Mouse (Mus musculus) limb, embryonic 11.5 days (tissue): ENCODE results near the gene Prkcb. TPM values are rescaled to one million over a fixed set of nuclear protein-coding genes. Genes with fewer than 3 reads are reported as not detected.

ENCODE experiments used
- ATAC-seq: fragments of 200-750 bp; cut with Nextera tagmentation; 2 replicates; pipeline ENCODE4 v1.8.0; 2017; ENCODE audit warnings: low read depth; ENCODE audit not compliant: insufficient number of reproducible peaks, low FRiP score, low TSS enrichment
- DNase-seq: peaks from one replicate; pipeline ENCODE4 v3.0.0-alpha.2; 2015; ENCODE audit warnings: low spot score
- H3K27ac ChIP-seq: fragments of 300-500 bp; sonication (generic); replicated peaks from 2 replicates; pipeline ENCODE4 v1.5.1; 2014; ENCODE audit warnings: low read depth, mild to moderate bottlenecking, low read length
- H3K27me3 ChIP-seq: fragments of 300-500 bp; sonication (generic); 2 replicates; pipeline ENCODE4 v1.6.1; 2014; ENCODE audit warnings: mild to moderate bottlenecking, low read length, mixed read lengths; ENCODE audit not compliant: control insufficient read depth, insufficient read depth
- H3K36me3 ChIP-seq: fragments of 300-500 bp; sonication (generic); 2 replicates; pipeline ENCODE4 v1.6.1; 2014; ENCODE audit warnings: mild to moderate bottlenecking, low read length, moderate library complexity, mixed read lengths; ENCODE audit not compliant: control insufficient read depth, insufficient read depth
- H3K4me1 ChIP-seq: fragments of 300-500 bp; sonication (generic); 2 replicates; pipeline ENCODE4 v1.6.1; 2014; ENCODE audit warnings: low read length, mixed read lengths; ENCODE audit not compliant: control insufficient read depth, insufficient read depth
- H3K4me2 ChIP-seq: fragments of 300-500 bp; sonication (generic); 2 replicates; pipeline ENCODE4 v1.6.1; 2014; ENCODE audit warnings: low read depth, mild to moderate bottlenecking, moderate library complexity; ENCODE audit not compliant: severe bottlenecking
- H3K4me3 ChIP-seq: fragments of 300-500 bp; sonication (generic); 2 replicates; pipeline ENCODE4 v1.5.1; 2014; ENCODE audit warnings: low read depth, low read length
- H3K9ac ChIP-seq: fragments of 300-500 bp; sonication (generic); 2 replicates; pipeline ENCODE4 v1.6.1; 2014; ENCODE audit warnings: mild to moderate bottlenecking, low read length
- H3K9me3 ChIP-seq: fragments of 300-500 bp; sonication (generic); 2 replicates; pipeline ENCODE4 v1.6.1; 2016; ENCODE audit warnings: low read length; ENCODE audit not compliant: control insufficient read depth
- WGBS: fragments of 180-500 bp; shearing (Covaris S2); extraction: QIAGEN DNeasy Blood & Tissue Kit; methylation state at CpG from one replicate; pipeline ENCODE4 v1.1.7; 2014; 5-methylcytosine and 5-hydroxymethylcytosine counted together
- polyA plus RNA-seq: library from polyadenylated mRNA; unstranded; fragments of >200 nt; fragmentation: Nextera tagmentation; extraction: Ambion mirVana; gene quantifications from 2 replicates; pipeline ENCODE4 v1.2.1, GENCODE M21; 2014

Gene Prkcb
- polyA plus RNA-seq, 1 experiment from 2014 or later, result 4.4 TPM

DNA sequence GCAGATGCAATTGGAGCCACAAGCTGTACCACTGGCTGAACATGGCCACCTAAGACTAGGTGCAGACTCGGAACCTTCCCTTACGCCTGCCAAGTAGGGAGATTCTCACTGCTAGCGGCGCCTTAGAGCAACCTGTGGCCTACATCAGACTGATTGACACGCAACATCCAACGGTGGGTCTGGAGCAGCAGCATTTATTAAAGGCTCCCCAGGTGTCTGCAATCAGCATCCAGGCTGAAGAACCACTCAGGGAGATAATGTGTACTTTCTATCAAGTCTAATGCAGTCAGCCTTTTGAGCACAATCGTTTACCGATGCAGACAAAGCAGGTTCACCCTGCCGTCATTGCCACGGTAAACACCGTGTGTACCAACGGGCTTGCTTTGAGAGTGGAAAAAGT, 81.9 kb downstream of the Prkcb start:
- ATAC-seq, result no peak
- Histone ChIP-seq H3K9ac (no peak overlapping the region), H3K27ac (no peak overlapping the region), H3K27me3 (no peaks in the 10 kb centered on the region), H3K4me1 (no peaks in the 10 kb centered on the region), H3K9me3 (no peaks in the 10 kb centered on the region), H3K36me3 (no peaks in the 10 kb centered on the region), H3K4me3 (no peak overlapping the region), H3K4me2 (no peak overlapping the region)
- WGBS, result 90% methylated on average over 12 of the region's 12 CpGs
- DNase-seq, result no peak

DNA sequence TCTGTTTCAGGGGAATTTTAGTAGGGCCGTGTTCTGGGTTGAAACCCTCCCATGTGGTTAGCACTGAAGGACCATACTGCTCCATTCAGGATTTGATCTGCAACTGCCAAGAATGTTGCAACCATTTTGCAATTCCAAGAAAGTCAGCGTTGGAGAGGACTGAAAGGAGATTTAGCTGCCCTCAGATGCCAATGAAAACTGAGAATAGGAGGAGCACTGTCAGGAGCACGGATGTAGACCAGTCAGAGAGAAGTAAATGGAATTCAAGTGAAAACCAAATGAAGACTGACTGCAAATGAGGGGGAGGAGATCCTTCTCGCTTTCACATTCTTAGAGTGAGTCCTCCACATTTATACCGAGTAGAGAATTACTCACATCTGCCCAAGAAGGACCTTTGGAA, 83.4 kb downstream of the Prkcb start:
- no peak for ATAC-seq
- H3K27me3 ChIP-seq, result no peaks in the 10 kb centered on the region
- WGBS, result 78% methylated on average over 5 of the region's 5 CpGs
- no peaks in the 10 kb centered on the region for H3K36me3 ChIP-seq
- H3K27ac ChIP-seq, result no peak overlapping the region
- no peak overlapping the region for H3K4me3 ChIP-seq
- H3K4me2 ChIP-seq, result no peak overlapping the region
- no peak for DNase-seq
- no peaks in the 10 kb centered on the region for H3K9me3 ChIP-seq
- H3K4me1 ChIP-seq, result no peaks in the 10 kb centered on the region
- no peak overlapping the region for H3K9ac ChIP-seq

DNA sequence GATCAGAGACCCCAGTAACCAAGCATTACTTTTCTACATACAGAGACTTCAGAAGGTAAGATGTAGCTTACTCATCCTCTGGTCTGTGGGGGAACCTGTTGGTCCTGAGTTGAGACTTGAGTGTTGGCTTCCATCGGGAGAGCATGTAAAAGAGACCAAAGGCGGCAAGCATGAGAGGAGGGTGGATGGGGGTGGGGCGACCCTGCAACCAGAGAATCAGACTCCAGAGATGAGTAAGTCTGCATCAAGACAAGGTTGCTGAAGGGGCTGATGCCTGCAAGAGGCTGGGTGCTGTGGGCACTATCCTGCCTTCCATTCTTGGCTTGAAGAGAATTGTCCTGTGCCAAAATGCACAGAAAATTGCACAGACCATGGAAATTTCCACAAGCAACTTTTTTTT, 83.8 kb downstream of the Prkcb start:
- no peak overlapping the region for H3K27ac ChIP-seq
- no peak overlapping the region for H3K4me3 ChIP-seq
- H3K27me3 ChIP-seq, result no peaks in the 10 kb centered on the region
- H3K9ac ChIP-seq, result no peak overlapping the region
- no peaks in the 10 kb centered on the region for H3K4me1 ChIP-seq
- no peaks in the 10 kb centered on the region for H3K9me3 ChIP-seq
- ATAC-seq (no peak), DNase-seq (no peak)
- no peak overlapping the region for H3K4me2 ChIP-seq
- H3K36me3 ChIP-seq, result no peaks in the 10 kb centered on the region
- 83% methylated on average over 3 of the region's 3 CpGs for WGBS

DNA sequence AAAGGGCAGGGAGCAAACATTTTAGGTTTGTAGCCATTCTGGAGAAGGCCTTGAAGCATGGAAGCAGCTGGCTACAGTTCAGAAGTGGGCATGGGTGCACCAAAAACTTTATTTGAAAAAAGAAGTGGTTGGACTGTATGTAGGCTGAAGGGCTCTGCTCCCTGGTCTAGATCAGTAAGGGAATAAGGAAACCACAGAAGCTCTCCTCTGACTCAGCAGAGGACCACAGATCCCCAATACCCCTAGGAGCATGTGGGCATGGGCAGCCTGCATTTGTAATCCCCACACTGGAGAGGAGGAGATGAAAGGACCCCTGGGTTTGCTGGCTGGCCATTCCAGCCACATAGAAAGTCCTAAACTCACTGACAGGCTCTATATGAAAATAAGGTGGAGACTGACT, 88.3 kb downstream of the Prkcb start:
- Histone ChIP-seq H3K9ac (no peak overlapping the region), H3K36me3 (no peaks in the 10 kb centered on the region), H3K27me3 (no peaks in the 10 kb centered on the region), H3K4me1 (no peaks in the 10 kb centered on the region), H3K27ac (no peak overlapping the region), H3K4me3 (no peak overlapping the region), H3K9me3 (no peaks in the 10 kb centered on the region), H3K4me2 (no peak overlapping the region)
- DNase-seq, result no peak
- no peak for ATAC-seq

DNA sequence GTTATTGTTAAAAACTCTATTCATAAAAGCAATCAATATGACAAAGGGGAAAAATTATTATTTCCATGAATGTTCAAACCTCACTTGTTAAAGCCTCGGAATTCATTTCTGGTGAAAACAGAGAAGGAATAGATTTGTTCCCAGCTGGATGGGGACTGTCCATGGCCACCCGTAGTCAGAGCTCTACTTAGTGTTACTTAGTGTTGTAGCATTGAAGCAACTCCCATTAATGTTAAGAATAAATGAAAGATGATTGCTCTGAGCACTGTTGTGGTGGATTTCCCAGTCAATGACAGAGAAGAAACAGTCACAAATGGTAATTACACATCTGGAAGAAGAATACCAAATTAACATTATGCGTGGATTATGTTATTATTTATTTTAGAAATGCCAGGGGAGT, 89.4 kb downstream of the Prkcb start:
- Histone ChIP-seq H3K27me3 (no peaks in the 10 kb centered on the region), H3K4me1 (no peaks in the 10 kb centered on the region), H3K36me3 (no peaks in the 10 kb centered on the region), H3K9ac (no peak overlapping the region), H3K4me2 (no peak overlapping the region), H3K9me3 (no peaks in the 10 kb centered on the region), H3K27ac (no peak overlapping the region), H3K4me3 (no peak overlapping the region)
- no peak for DNase-seq
- WGBS, result 84% methylated on average over 3 of the region's 3 CpGs
- ATAC-seq, result no peak

DNA sequence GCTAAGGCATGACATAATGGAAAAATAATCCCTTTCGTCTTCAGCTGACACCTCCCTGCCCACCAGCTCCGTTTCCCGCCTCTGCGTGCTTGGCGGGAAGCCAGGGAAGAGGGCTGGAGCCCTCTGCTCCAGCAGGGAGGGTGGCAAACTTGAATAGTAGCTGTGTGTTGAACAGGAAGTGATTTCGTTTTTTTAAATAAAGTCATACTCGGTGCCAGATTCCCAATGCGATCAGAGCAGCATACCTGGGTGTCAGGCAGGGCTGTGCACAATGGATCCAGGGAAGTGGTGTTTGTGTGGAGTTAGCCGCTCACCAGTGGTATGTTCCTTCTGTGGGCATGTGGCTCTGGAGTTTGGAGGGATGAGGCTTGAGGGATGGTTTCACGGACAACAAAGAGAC, 89.9 kb downstream of the Prkcb start:
- Histone ChIP-seq H3K27me3 (no peaks in the 10 kb centered on the region), H3K9ac (no peak overlapping the region), H3K9me3 (no peaks in the 10 kb centered on the region), H3K36me3 (no peaks in the 10 kb centered on the region), H3K4me2 (no peak overlapping the region), H3K4me1 (no peaks in the 10 kb centered on the region), H3K4me3 (no peak overlapping the region), H3K27ac (no peak overlapping the region)
- 76% methylated on average over 10 of the region's 10 CpGs for WGBS
- DNase-seq, result no peak
- ATAC-seq, result no peak

DNA sequence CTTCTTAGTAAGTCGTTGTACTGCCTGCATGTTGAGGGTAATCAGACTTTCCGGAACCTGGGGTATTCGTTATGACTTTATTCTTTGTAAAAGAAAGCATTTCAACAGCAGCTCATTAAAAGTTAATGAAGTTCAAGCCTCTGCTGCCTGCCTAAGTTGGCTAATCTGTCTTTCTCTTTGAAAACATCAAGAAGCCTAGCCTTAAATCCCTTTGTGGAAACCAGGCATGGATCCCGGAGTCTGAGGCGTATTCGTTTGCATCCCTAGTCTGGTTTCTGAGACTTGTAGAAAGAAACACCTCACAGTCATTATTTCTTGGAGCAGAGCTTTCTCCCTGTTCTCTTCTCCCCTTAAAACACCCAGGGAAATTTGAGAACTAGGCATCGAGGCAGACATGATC, 90.7 kb downstream of the Prkcb start:
- no peak overlapping the region for H3K9ac ChIP-seq
- no peaks in the 10 kb centered on the region for H3K36me3 ChIP-seq
- no peak overlapping the region for H3K27ac ChIP-seq
- H3K4me3 ChIP-seq, result no peak overlapping the region
- no peaks in the 10 kb centered on the region for H3K27me3 ChIP-seq
- H3K9me3 ChIP-seq, result no peaks in the 10 kb centered on the region
- no peaks in the 10 kb centered on the region for H3K4me1 ChIP-seq
- ATAC-seq (no peak), DNase-seq (no peak)
- no peak overlapping the region for H3K4me2 ChIP-seq
- WGBS, result 25% methylated on average over 7 of the region's 7 CpGs

DNA sequence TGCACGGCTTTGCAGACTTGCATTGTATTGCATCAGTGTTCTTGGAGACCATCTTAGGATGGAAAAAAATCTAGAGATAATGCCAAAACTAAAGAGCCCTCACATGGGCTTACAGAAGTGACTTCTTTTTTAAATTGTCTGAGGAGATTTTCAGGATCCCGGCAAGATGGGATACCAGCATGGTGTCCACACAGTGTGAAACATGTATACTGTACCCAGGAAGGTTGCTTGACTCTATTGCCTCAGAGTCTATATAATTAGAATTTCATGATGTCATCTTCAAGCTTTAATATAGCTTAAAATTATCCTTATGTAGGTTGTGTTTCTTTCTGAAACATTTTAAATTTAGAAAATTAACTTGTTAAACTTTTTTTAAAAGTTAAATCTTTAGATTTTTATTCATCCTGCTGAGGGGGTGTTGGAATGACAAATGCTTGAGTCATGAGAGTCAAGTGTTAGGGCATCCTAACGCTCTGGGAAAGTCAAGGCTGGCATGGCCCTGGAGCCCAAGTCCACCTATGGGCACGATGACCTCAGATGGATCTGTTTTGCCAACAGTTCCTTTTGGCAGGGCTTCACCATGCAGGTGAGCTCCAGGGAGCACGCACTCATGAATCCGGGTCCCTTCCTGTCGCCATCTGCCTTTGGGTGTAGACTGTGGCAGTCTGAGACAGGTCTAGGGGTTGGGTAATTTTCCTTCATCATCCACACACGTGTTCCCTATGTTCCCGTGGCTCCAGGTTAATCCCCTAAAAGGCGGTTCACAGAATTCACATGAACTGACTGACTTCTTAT, 92.0 kb downstream of the Prkcb start:
- no peak overlapping the region for H3K27ac ChIP-seq
- H3K4me2 ChIP-seq, result no peak overlapping the region
- H3K4me1 ChIP-seq, result no peaks in the 10 kb centered on the region
- H3K9me3 ChIP-seq, result no peaks in the 10 kb centered on the region
- H3K27me3 ChIP-seq, result no peaks in the 10 kb centered on the region
- WGBS, result 91% methylated on average over 10 of the region's 10 CpGs
- no peaks in the 10 kb centered on the region for H3K36me3 ChIP-seq
- no peak overlapping the region for H3K9ac ChIP-seq
- ATAC-seq, result no peak
- H3K4me3 ChIP-seq, result no peak overlapping the region
- no peak for DNase-seq

DNA sequence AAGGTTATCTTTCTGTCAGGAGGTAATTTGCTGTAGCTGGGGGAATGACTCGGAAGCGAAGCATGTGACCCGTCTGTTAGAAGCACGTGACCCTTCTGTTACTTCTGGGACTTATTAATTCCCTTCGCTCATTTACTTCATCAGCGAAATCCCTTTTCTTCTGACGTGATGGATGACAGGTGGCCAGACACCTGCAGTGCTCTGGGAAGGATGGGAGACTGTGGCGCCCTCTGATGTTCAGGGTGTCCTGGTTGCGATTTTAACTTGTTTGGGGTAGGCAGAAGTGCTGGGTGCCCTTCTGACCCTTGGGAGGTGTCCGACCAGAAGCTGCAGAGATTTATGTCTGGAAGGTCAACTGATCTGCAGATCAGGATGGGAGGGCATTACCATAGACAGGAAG, 93.0 kb downstream of the Prkcb start:
- no peaks in the 10 kb centered on the region for H3K9me3 ChIP-seq
- H3K27me3 ChIP-seq, result no peaks in the 10 kb centered on the region
- H3K9ac ChIP-seq, result no peak overlapping the region
- H3K4me2 ChIP-seq, result no peak overlapping the region
- ATAC-seq, result no peak
- no peak for DNase-seq
- no peaks in the 10 kb centered on the region for H3K4me1 ChIP-seq
- WGBS, result 32% methylated on average over 10 of the region's 10 CpGs
- H3K27ac ChIP-seq, result no peak overlapping the region
- no peak overlapping the region for H3K4me3 ChIP-seq
- H3K36me3 ChIP-seq, result no peaks in the 10 kb centered on the region
